ENCODE assay signal across 9 mouse cellular contexts in genomic region chr15:100022923-100023322, GRCm38 (mm10). TPM values are rescaled to one million over a fixed set of nuclear protein-coding genes. Genes with fewer than 3 reads are reported as not detected.
A peak's percentile ranks its signal among the peaks of the same experiment; 100 is the strongest.
DNase-seq lines count a peak whose midpoint lies in the region; ATAC-seq and TF ChIP-seq lines count a peak whose summit lies in the region.
"Had no signal": no experiment of that assay in that cellular context is flagged by ENCODE, and none has a peak within 500 bp of the region (broad histone marks: within the 10 kb centered on the region; RNA-seq: fewer than 3 reads in every experiment).

No protein-coding gene starts in this region.

- no peak overlapping the region for H3K9ac ChIP-seq in forebrain, postnatal 0 days
- no peak overlapping the region for H3K9ac ChIP-seq in forebrain, embryonic 13.5 days
- no peak overlapping the region for H3K9ac ChIP-seq in neural tube, embryonic 15.5 days (replicated peaks)
- H3K9ac ChIP-seq in lung, postnatal 0 days (replicated peaks; ENCODE audit: low read depth), result no peak overlapping the region

- WGBS in forebrain, postnatal 0 days, result 24% methylated on average over 5 of the region's 5 CpGs
- WGBS in forebrain, embryonic 13.5 days, result 29% methylated on average over 5 of the region's 5 CpGs
- 30% methylated on average over 5 of the region's 5 CpGs for WGBS in neural tube, embryonic 15.5 days
- WGBS in lung, postnatal 0 days, result 9% methylated on average over 5 of the region's 5 CpGs

- TF ChIP-seq CTCF in forebrain, postnatal 0 days (IDR thresholded peaks at IDR 0.05; ENCODE audit: low read depth), result peak; percentile 76
- TF ChIP-seq CTCF in lung, postnatal 0 days (IDR thresholded peaks at IDR 0.05), result peak; percentile 77

- H3K4me2 ChIP-seq in forebrain, postnatal 0 days (ENCODE audit: low read depth), result no peak overlapping the region
- no peak overlapping the region for H3K4me2 ChIP-seq in forebrain, embryonic 13.5 days
- H3K4me2 ChIP-seq in neural tube, embryonic 15.5 days, result no peak overlapping the region
- no peak overlapping the region for H3K4me2 ChIP-seq in lung, postnatal 0 days (replicated peaks; ENCODE audit: low read depth, low read length)

- DNase-seq in forebrain, postnatal 0 days, result peak; percentile 71
- DNase-seq in neural tube, embryonic 10.5 days (ENCODE audit: extremely low spot score, low spot score), result peak; percentile 34
- DNase-seq in cerebellum, adult 18-20 months, result peak; percentile 58 to 62
- peak; percentile 44 to 65 for DNase-seq in heart, postnatal 14 days
- DNase-seq in lung, postnatal 0 days (ENCODE audit: low spot score), result peak; percentile 79
- peak; percentile 14 to 15 for DNase-seq in thymus, postnatal 36 days

- ATAC-seq in forebrain, postnatal 0 days, result no peak
- no peak for ATAC-seq in forebrain, embryonic 13.5 days
- no peak for ATAC-seq in neural tube, embryonic 15.5 days (ENCODE audit: low FRiP score)
- ATAC-seq in lung, postnatal 0 days, result peak; percentile 38; the same call in 1 of the 2 replicates

- intact Hi-C loops in heart, postnatal 14 days (cut with DNase I), result loop anchor here (5.0 kb wide), 2 partner anchors 354 to 434 kb away; no protein-coding TSS in a partner anchor

- TF ChIP-seq EP300 in lung, postnatal 0 days (IDR thresholded peaks at IDR 0.05), result no peak

- H3K4me1 ChIP-seq in forebrain, postnatal 0 days (ENCODE audit: insufficient read depth), result peaks cover 4% of the 10 kb centered on the region; the same call in 1 of the 2 replicates
- no peaks in the 10 kb centered on the region for H3K4me1 ChIP-seq in forebrain, embryonic 13.5 days
- H3K4me1 ChIP-seq in neural tube, embryonic 15.5 days, result peaks cover 2% of the 10 kb centered on the region; the same call in 1 of the 2 replicates
- no peaks in the 10 kb centered on the region for H3K4me1 ChIP-seq in lung, postnatal 0 days (ENCODE audit: insufficient read depth, low read depth, low read length)

- H3K27me3 ChIP-seq in forebrain, postnatal 0 days (ENCODE audit: insufficient read depth, low read length), result no peaks in the 10 kb centered on the region
- H3K27me3 ChIP-seq in forebrain, embryonic 13.5 days, result no peaks in the 10 kb centered on the region
- no peaks in the 10 kb centered on the region for H3K27me3 ChIP-seq in neural tube, embryonic 15.5 days (replicated peaks)
- H3K27me3 ChIP-seq in lung, postnatal 0 days (replicated peaks; ENCODE audit: insufficient read depth, low read length), result no peaks in the 10 kb centered on the region

- no peak overlapping the region for H3K27ac ChIP-seq in forebrain, postnatal 0 days (ENCODE audit: low read depth, low read length)
- no peak overlapping the region for H3K27ac ChIP-seq in forebrain, embryonic 13.5 days
- no peak overlapping the region for H3K27ac ChIP-seq in neural tube, embryonic 15.5 days (replicated peaks)
- no peak overlapping the region for H3K27ac ChIP-seq in lung, postnatal 0 days (ENCODE audit: low read length)

- no peak overlapping the region for H3K4me3 ChIP-seq in forebrain, postnatal 0 days (ENCODE audit: low read depth, low read length)
- H3K4me3 ChIP-seq in forebrain, embryonic 13.5 days, result no peak overlapping the region
- H3K4me3 ChIP-seq in neural tube, embryonic 15.5 days (replicated peaks), result no peak overlapping the region
- no peak overlapping the region for H3K4me3 ChIP-seq in lung, postnatal 0 days (ENCODE audit: low read depth, low read length)

- no peaks in the 10 kb centered on the region for H3K9me3 ChIP-seq in forebrain, postnatal 0 days (ENCODE audit: low read length)
- no peaks in the 10 kb centered on the region for H3K9me3 ChIP-seq in forebrain, embryonic 13.5 days (replicated peaks)
- H3K9me3 ChIP-seq in neural tube, embryonic 15.5 days (replicated peaks), result no peaks in the 10 kb centered on the region
- H3K9me3 ChIP-seq in lung, postnatal 0 days (ENCODE audit: low read length), result no peaks in the 10 kb centered on the region

- H3K36me3 ChIP-seq in forebrain, postnatal 0 days (ENCODE audit: insufficient read depth), result no peaks in the 10 kb centered on the region
- no peaks in the 10 kb centered on the region for H3K36me3 ChIP-seq in forebrain, embryonic 13.5 days (ENCODE audit: poor library complexity, severe bottlenecking)
- H3K36me3 ChIP-seq in neural tube, embryonic 15.5 days, result no peaks in the 10 kb centered on the region
- no peaks in the 10 kb centered on the region for H3K36me3 ChIP-seq in lung, postnatal 0 days (ENCODE audit: insufficient read depth, low read length)

RNA-seq across cellular contexts. Expression of gene Dip2b, which starts 15.5 kb away (rescaled TPM):
- 29.3 and 40.6 TPM in 2 replicates for total RNA-seq in forebrain, postnatal 0 days (2014; rRNA removed)
- 4.7 and 8.3 TPM in 2 replicates for polyA plus RNA-seq in forebrain, postnatal 0 days (2015; fragmentation: Nextera tagmentation; extraction: Ambion mirVana)
- polyA plus RNA-seq in forebrain, embryonic 13.5 days (2015; fragmentation: Nextera tagmentation; extraction: Ambion mirVana), result 18.8 and 20.3 TPM in 2 replicates
- polyA plus RNA-seq in neural tube, embryonic 15.5 days (2015; fragmentation: Nextera tagmentation; extraction: Ambion mirVana), result 13.8 and 14.0 TPM in 2 replicates
- 10 to 100 TPM; 26.0 to 27.6 TPM for total RNA-seq in heart, postnatal 14 days (2021)
- 6.6 and 9.0 TPM in 2 replicates for polyA plus RNA-seq in lung, postnatal 0 days (2015; fragmentation: Nextera tagmentation; extraction: Ambion mirVana)

RNA-seq across cellular contexts. Expression of gene Larp4, which starts 53.1 kb away (rescaled TPM):
- 39.1 and 48.6 TPM in 2 replicates for total RNA-seq in forebrain, postnatal 0 days (2014; rRNA removed)
- polyA plus RNA-seq in forebrain, postnatal 0 days (2015; fragmentation: Nextera tagmentation; extraction: Ambion mirVana), result 12.4 and 19.1 TPM in 2 replicates
- 29.2 and 30.9 TPM in 2 replicates for polyA plus RNA-seq in forebrain, embryonic 13.5 days (2015; fragmentation: Nextera tagmentation; extraction: Ambion mirVana)
- 19.4 and 23.0 TPM in 2 replicates for polyA plus RNA-seq in neural tube, embryonic 15.5 days (2015; fragmentation: Nextera tagmentation; extraction: Ambion mirVana)
- total RNA-seq in heart, postnatal 14 days (2021), result 10 to 100 TPM; 72.9 to 74.9 TPM
- polyA plus RNA-seq in lung, postnatal 0 days (2015; fragmentation: Nextera tagmentation; extraction: Ambion mirVana), result 20.4 and 22.8 TPM in 2 replicates

RNA-seq across cellular contexts. Expression of gene Fam186a, which starts 56.1 kb away (rescaled TPM):
- total RNA-seq in forebrain, postnatal 0 days (2014; rRNA removed), result under 0.01 TPM in 1 of 2 replicates, not detected in the other
- not detected in 2 replicates for polyA plus RNA-seq in forebrain, postnatal 0 days (2015; fragmentation: Nextera tagmentation; extraction: Ambion mirVana)
- polyA plus RNA-seq in forebrain, embryonic 13.5 days (2015; fragmentation: Nextera tagmentation; extraction: Ambion mirVana), result not detected in 2 replicates
- polyA plus RNA-seq in neural tube, embryonic 15.5 days (2015; fragmentation: Nextera tagmentation; extraction: Ambion mirVana), result not detected in 2 replicates
- under 1 TPM; 0.07 to 0.15 TPM for total RNA-seq in heart, postnatal 14 days (2021)
- polyA plus RNA-seq in lung, postnatal 0 days (2015; fragmentation: Nextera tagmentation; extraction: Ambion mirVana), result 0.01 and 0.04 TPM in 2 replicates
- polyA plus RNA-seq: heart, embryonic 16.5 days had no signal

Comparison
In these comparisons a context has a peak if more than half of its experiments do, and no peak if none do; other contexts are left out.
1. DNase-seq: peak in every context shown above with its lines; median percentile 79 in lung, postnatal 0 days; 71 in forebrain, postnatal 0 days; 60 in cerebellum, adult 18-20 months; 54 in heart, postnatal 14 days; 34 in neural tube, embryonic 10.5 days; 14 in thymus, postnatal 36 days.